Mouse (Mus musculus) heart, adult 2 months (tissue): ENCODE measurements at regions not wholly inside any gene's neighbourhood (a gene's known extent, or its start where the extent isn't known, plus 50 kb on each side); places are given as distances from the start of the nearest gene placed in this dataset.

ENCODE experiments used
- DNase-seq, 2 experiments: peaks; one replicate each; pipeline ENCODE4 v3.0.0; 2021
- H3K27ac ChIP-seq: fragments of 200-600 bp; 2 replicates; pipeline ENCODE4 v1.8.1; 2022
- H3K27me3 ChIP-seq: fragments of 200-500 bp; 2 replicates; pipeline ENCODE4 v1.6.1; 2012; ENCODE audit warnings: mild to moderate bottlenecking, low read length, inconsistent platforms, mixed read lengths; ENCODE audit not compliant: control insufficient read depth, insufficient read depth
- H3K36me3 ChIP-seq: fragments of 200-500 bp; 2 replicates; pipeline ENCODE4 v1.6.1; 2012; ENCODE audit warnings: low read length, inconsistent platforms; ENCODE audit not compliant: control insufficient read depth, insufficient read depth
- H3K4me1 ChIP-seq: fragments of 200-500 bp; 2 replicates; pipeline ENCODE4 v1.6.1; 2011; ENCODE audit warnings: low read length; ENCODE audit not compliant: control insufficient read depth, insufficient read depth
- H3K4me3 ChIP-seq: fragments of 200-600 bp; 2 replicates; pipeline ENCODE4 v1.8.1; 2022
- H3K79me2 ChIP-seq: fragments of 200-500 bp; replicated peaks from 2 replicates; pipeline ENCODE4 v1.6.1; 2012; ENCODE audit warnings: mild to moderate bottlenecking, inconsistent platforms, low read length, moderate library complexity, mixed read lengths; ENCODE audit not compliant: control insufficient read depth, insufficient read depth
- H3K9ac ChIP-seq: fragments of 200-500 bp; 2 replicates; pipeline ENCODE4 v1.6.1; 2012; ENCODE audit warnings: low read depth, mild to moderate bottlenecking, control low read depth, inconsistent platforms, low read length, mixed read lengths
- CTCF ChIP-seq: fragments of 200-600 bp; IDR thresholded peaks from 2 replicates; pipeline ENCODE4 v1.8.1; 2022; ENCODE audit warnings: antibody characterized with exemption, mild to moderate bottlenecking, moderate library complexity
- EP300 ChIP-seq: fragments of 200-500 bp; IDR thresholded peaks from 2 replicates; pipeline ENCODE4 v1.6.1; 2011; ENCODE audit warnings: low read depth, low read length, control low read depth; ENCODE audit not compliant: insufficient read depth
- POLR2A ChIP-seq: fragments of 200-500 bp; IDR thresholded peaks from 2 replicates; pipeline ENCODE4 v1.6.1; 2011; ENCODE audit warnings: mild to moderate bottlenecking, low read depth, low read length, control low read depth; ENCODE audit not compliant: insufficient read depth
- WGBS: fragments of 180-500 bp; shearing (Covaris S2); methylation state at CpG from one replicate; pipeline ENCODE4 v1.1.7; 2018; 5-methylcytosine and 5-hydroxymethylcytosine counted together
- intact Hi-C: fragments of 180-260 bp; cut with DNase I; formaldehyde crosslinking; loops from one replicate; pipeline ENCODE4 v1.15.1; 2025

GRCm38 (mm10) chr12:58619508-58620310 is 350.6 kb upstream of the Clec14a start:
- WGBS: 84% methylated on average over 7 of the region's 7 CpGs
- no peaks in the 10 kb centered on the region for H3K36me3 ChIP-seq
- TF ChIP-seq POLR2A (no peak), CTCF (no peak), EP300 (no peak)
- no peak overlapping the region for H3K9ac ChIP-seq
- no peak overlapping the region for H3K4me3 ChIP-seq
- intact Hi-C loops: no loop called here
- no peaks in the 10 kb centered on the region for H3K27me3 ChIP-seq
- H3K4me1 ChIP-seq: no peaks in the 10 kb centered on the region
- no peaks in the 10 kb centered on the region for H3K79me2 ChIP-seq
- H3K27ac ChIP-seq: no peak overlapping the region
- DNase-seq: no peak

GRCm38 (mm10) chr12:58594781-58595180 is 325.7 kb upstream of the Clec14a start:
- no peaks in the 10 kb centered on the region for H3K27me3 ChIP-seq
- H3K36me3 ChIP-seq: no peaks in the 10 kb centered on the region
- no peak overlapping the region for H3K27ac ChIP-seq
- no peak overlapping the region for H3K4me3 ChIP-seq
- TF ChIP-seq CTCF: no peak
- TF ChIP-seq POLR2A: no peak
- no peak for TF ChIP-seq EP300
- H3K4me1 ChIP-seq: no peaks in the 10 kb centered on the region
- no peak for DNase-seq
- intact Hi-C loops: no loop called here
- no peak overlapping the region for H3K9ac ChIP-seq
- no peaks in the 10 kb centered on the region for H3K79me2 ChIP-seq
- WGBS: 88% methylated on average over 9 of the region's 9 CpGs

- intact Hi-C loops: no loop called here
- Histone ChIP-seq H3K36me3 (no peaks in the 10 kb centered on the region), H3K27ac (no peak overlapping the region), H3K79me2 (no peaks in the 10 kb centered on the region), H3K4me1 (no peaks in the 10 kb centered on the region), H3K4me3 (no peak overlapping the region), H3K9ac (no peak overlapping the region), H3K27me3 (no peaks in the 10 kb centered on the region)
- TF ChIP-seq EP300 (no peak), POLR2A (no peak), CTCF (no peak)
- 75% methylated on average over 3 of the region's 3 CpGs for WGBS
- DNase-seq: no peak
Observed at GRCm38 (mm10) chr12:58591480-58591829, 322.4 kb upstream of the Clec14a start.

GRCm38 (mm10) chr12:58590547-58591479 is 321.7 kb upstream of the Clec14a start:
- TF ChIP-seq POLR2A: no peak
- TF ChIP-seq EP300: no peak
- TF ChIP-seq CTCF: no peak
- intact Hi-C loops: no loop called here
- no peak for DNase-seq
- H3K9ac ChIP-seq: no peak overlapping the region
- H3K4me1 ChIP-seq: no peaks in the 10 kb centered on the region
- no peaks in the 10 kb centered on the region for H3K36me3 ChIP-seq
- H3K79me2 ChIP-seq: no peaks in the 10 kb centered on the region
- H3K27ac ChIP-seq: no peak overlapping the region
- 43% methylated on average over 7 of the region's 7 CpGs for WGBS
- H3K27me3 ChIP-seq: no peaks in the 10 kb centered on the region
- H3K4me3 ChIP-seq: no peak overlapping the region

- 89% methylated on average over 5 of the region's 5 CpGs for WGBS
- intact Hi-C loops: no loop called here
Observed at GRCm38 (mm10) chr12:58581811-58582572, 312.9 kb upstream of the Clec14a start.

More at GRCm38 (mm10) chr12:58581811-58582572, 312.9 kb upstream of the Clec14a start:
- Histone ChIP-seq H3K9ac (no peak overlapping the region), H3K27me3 (no peaks in the 10 kb centered on the region), H3K36me3 (no peaks in the 10 kb centered on the region), H3K4me1 (no peaks in the 10 kb centered on the region), H3K4me3 (no peak overlapping the region), H3K27ac (no peak overlapping the region), H3K79me2 (no peaks in the 10 kb centered on the region)
- TF ChIP-seq CTCF (no peak), POLR2A (no peak), EP300 (no peak)
- DNase-seq: no peak
